Mouse (Mus musculus) CH12.LX (cell line): ENCODE results near the gene Dtnb.

Experiments
- CTCF ChIP-seq, 2 experiments: IDR thresholded peaks in 1 of 2; conservative IDR thresholded peaks in 1 of 2; 2 replicates each; pipeline ENCODE4 v1.5.1; 2011 to 2012; ENCODE audit warnings: low read depth in 2 of 2, low read length in 2 of 2, improper control_type of control experiment in 1 of 2, inconsistent platforms in 1 of 2, mild to moderate bottlenecking in 1 of 2, moderate library complexity in 1 of 2
- E2F4 ChIP-seq: IDR thresholded peaks from 2 replicates; pipeline ENCODE4 v1.6.1; 2011; ENCODE audit warnings: low read depth, low read length, improper control_type of control experiment; ENCODE audit not compliant: insufficient replicate concordance
- ELF1 ChIP-seq: IDR thresholded peaks from 2 replicates; pipeline ENCODE4 v1.6.1; 2014; ENCODE audit warnings: low read depth, mild to moderate bottlenecking, inconsistent platforms, low read length, improper control_type of control experiment
- EP300 ChIP-seq: IDR thresholded peaks from 2 replicates; pipeline ENCODE4 v1.6.1; 2011; ENCODE audit warnings: low read length, improper control_type of control experiment
- MAFK ChIP-seq: IDR thresholded peaks from 2 replicates; pipeline ENCODE4 v1.6.1; 2011; ENCODE audit warnings: low read length, improper control_type of control experiment; ENCODE audit not compliant: insufficient replicate concordance
- MEF2A ChIP-seq: IDR thresholded peaks from 2 replicates; pipeline ENCODE4 v1.6.1; 2014; ENCODE audit warnings: low read depth, mild to moderate bottlenecking, inconsistent platforms, low read length, improper control_type of control experiment, borderline replicate concordance
- POLR2A ChIP-seq: IDR thresholded peaks from 2 replicates; pipeline ENCODE4 v1.6.1; 2011; ENCODE audit warnings: low read depth, mild to moderate bottlenecking, improper control_type of control experiment, low read length
- POLR2AphosphoS2 ChIP-seq: IDR thresholded peaks from 2 replicates; pipeline ENCODE4 v1.6.1; 2011; ENCODE audit warnings: low read depth, low read length, improper control_type of control experiment
- RAD21 ChIP-seq: IDR thresholded peaks from 2 replicates; pipeline ENCODE4 v1.6.1; 2011; ENCODE audit warnings: low read depth, mild to moderate bottlenecking, low read length, improper control_type of control experiment, moderate library complexity
- TCF12 ChIP-seq: IDR thresholded peaks from 2 replicates; pipeline ENCODE4 v1.6.1; 2014; ENCODE audit warnings: low read depth, mild to moderate bottlenecking, inconsistent platforms, low read length, improper control_type of control experiment
- ZNF384 ChIP-seq: IDR thresholded peaks from 2 replicates; pipeline ENCODE4 v1.6.1; 2012; ENCODE audit warnings: low read depth, low read length, improper control_type of control experiment, inconsistent platforms

- TF ChIP-seq POLR2A (no peak), CTCF (conservative IDR thresholded peaks at IDR 0.05 in 1 of 2, IDR thresholded peaks at IDR 0.05 in 1 of 2; ENCODE audit: low read depth in 2 of 2, low read length in 2 of 2) (no peak), TCF12 (no peak), E2F4 (no peak), RAD21 (no peak), ZNF384 (no peak), ELF1 (no peak), MEF2A (no peak), MAFK (no peak), EP300 (no peak), POLR2AphosphoS2 (no peak)
These were observed 30.6 kb downstream of the Dtnb start for GRCm38 (mm10) chr12:3602786-3603185.
